Mouse (Mus musculus): ENCODE data around the gene Opcml.

GRCm38 (mm10) chr9:28822466-28822865, 1031.9 kb downstream of the Opcml start:
- TF ChIP-seq CTCF (conservative IDR thresholded peaks at IDR 0.05; ENCODE audit: insufficient read depth, insufficient read length, low read depth, low read length) (no peak), POLR2A (IDR thresholded peaks at IDR 0.05; ENCODE audit: low read depth, low read length) (no peak)
